Mouse (Mus musculus): ENCODE results near the gene Mfsd1.

The Mfsd1 gene

DNA sequence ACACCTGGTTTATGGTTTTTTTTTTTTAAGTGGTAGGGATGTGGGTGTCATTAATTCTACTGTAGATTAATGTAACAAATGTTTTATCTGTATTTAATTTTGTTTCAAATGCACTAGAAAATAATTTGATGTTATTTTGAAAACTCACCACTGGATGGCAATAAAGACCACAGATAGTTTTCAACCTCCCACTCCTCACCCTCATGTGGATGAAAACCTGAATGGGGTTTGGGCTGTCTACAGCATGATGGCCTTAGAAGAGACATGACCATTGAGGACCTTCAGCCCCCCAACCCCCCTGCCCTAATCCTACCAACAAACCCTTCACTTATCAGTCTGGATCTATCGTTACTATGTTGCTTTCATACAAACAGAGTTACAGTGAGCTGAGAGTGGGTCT, 42.1 kb downstream of the Mfsd1 start:
- no peak for DNase-seq (ENCODE audit: low spot score in 2 of 2)

DNA sequence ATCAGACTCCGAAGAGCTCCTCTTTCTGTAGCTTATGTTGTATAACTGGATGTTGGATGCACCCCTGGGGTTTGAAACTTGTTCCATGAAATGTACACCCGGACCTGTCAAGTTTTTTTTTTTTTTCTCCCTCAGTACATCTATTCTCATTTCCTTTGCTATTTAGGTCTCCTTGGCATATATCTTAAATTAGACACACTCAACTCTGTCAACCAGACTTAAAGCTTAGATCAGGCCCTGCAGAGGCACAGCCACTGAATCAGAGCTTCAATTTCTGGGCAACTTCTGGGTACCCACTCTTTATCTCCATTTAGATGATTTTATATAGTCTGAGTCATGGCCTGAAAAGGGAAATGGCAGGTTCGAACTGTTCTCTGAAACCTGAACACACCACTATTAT, 60.6 kb downstream of the Mfsd1 start:
- no peak for DNase-seq (ENCODE audit: low spot score in 2 of 2)

DNA sequence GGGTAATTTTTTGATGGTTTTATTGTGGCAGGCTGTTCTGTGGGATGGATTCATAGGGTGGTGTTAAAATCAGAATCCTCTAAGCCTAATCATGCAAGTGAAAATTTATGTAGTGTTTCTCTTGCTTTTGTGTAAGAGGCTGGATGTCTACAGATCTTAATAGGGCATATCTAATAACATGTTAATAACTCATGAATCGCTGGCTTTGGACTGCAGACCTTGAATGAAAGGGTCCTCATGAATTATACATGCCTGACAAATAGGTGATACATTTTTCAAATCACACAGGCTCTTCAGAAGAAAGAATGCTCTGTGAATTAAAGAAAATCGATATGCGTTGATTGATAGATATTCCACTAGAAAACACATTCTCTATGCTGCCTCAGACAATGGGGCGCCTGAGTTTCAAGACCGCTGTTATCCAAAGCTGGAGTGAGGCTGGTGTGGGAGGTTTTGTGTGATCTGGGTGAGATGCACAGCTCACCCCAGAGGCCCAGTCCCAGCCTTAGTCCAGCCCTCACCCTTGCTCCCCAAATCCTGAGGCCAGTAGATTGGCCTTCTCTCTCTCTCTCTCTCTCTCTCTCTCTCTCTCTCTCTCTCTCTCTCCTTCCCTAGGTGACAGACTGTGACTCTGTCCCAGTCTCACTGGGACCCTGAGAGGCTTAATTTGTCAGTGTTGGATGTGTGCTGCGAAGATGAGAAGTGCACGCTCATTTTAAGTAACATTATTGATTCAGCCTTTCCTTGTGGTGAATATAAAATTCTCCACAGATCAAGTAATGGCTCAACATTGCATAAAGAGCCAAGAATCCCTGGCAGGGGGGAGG, 63.3 kb downstream of the Mfsd1 start:
- no peak for DNase-seq (ENCODE audit: low spot score in 2 of 2)

Measured in cerebellum, postnatal 4 days (tissue).